Mouse (Mus musculus): ENCODE results near the gene Trim71.

DNA sequence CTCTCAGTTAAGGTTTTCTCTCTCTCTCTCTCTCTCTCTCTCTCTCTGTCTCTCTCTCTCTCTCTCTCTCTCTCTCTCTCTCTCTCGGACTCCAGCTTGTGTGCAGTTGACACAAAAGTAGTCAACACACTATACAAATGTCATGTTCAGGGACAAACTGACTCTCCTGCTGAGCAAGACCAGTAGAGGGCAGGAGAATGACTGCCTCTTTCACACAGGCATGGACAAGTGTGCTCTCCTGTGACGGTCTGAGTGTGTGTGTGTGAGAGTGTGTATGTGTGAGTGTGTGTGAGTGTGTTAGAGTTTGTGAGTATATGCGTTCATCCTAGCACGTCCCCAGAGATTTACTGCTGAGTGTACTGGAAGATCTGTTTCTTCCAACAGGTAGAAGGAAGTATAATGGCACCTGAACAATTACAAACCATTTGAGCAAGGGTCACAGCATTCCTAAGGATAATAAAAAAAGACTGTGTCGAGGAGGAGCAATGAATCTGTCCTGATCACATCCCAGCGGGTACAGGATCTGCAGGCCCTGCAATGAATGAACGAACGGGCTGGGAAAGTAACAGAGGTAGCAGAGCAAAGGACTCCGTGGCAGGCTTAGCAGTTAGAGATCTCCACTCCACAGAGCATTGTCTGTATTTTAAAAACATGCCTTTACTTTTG is 45.2 kb downstream of the Trim71 start:
- TF ChIP-seq CTCF (IDR thresholded peaks at IDR 0.05; ENCODE audit: control insufficient read depth, insufficient read depth, insufficient read length), result no peak
- TF ChIP-seq MYOD1 (IDR thresholded peaks at IDR 0.05; ENCODE audit: control insufficient read depth, insufficient read length, low read depth), result no peak
- no peak for TF ChIP-seq MAX (IDR thresholded peaks at IDR 0.05)
- no peak for TF ChIP-seq MYOG (IDR thresholded peaks at IDR 0.05; ENCODE audit: control insufficient read depth, extremely low read depth, insufficient read length)
- no peak for TF ChIP-seq USF1 (IDR thresholded peaks at IDR 0.05; ENCODE audit: low read depth)
